Mouse (Mus musculus) thymus, adult 2 months (tissue): ENCODE data around the gene Kcnq1.

Experiments used
- CTCF ChIP-seq: fragments of 200-500 bp; IDR thresholded peaks from 2 replicates; pipeline ENCODE4 v1.5.1; 2012; ENCODE audit warnings: mild to moderate bottlenecking, control low read depth, low read length, moderate library complexity, borderline replicate concordance; ENCODE audit not compliant: control insufficient read depth, poor library complexity, insufficient read depth; ENCODE audit errors: extremely low read depth
- POLR2A ChIP-seq: fragments of 200-500 bp; IDR thresholded peaks from 2 replicates; pipeline ENCODE4 v1.6.1; 2012; ENCODE audit warnings: mild to moderate bottlenecking, low read length, control low read depth, moderate library complexity; ENCODE audit not compliant: control insufficient read depth, poor library complexity, insufficient read depth; ENCODE audit errors: extremely low read depth

DNA sequence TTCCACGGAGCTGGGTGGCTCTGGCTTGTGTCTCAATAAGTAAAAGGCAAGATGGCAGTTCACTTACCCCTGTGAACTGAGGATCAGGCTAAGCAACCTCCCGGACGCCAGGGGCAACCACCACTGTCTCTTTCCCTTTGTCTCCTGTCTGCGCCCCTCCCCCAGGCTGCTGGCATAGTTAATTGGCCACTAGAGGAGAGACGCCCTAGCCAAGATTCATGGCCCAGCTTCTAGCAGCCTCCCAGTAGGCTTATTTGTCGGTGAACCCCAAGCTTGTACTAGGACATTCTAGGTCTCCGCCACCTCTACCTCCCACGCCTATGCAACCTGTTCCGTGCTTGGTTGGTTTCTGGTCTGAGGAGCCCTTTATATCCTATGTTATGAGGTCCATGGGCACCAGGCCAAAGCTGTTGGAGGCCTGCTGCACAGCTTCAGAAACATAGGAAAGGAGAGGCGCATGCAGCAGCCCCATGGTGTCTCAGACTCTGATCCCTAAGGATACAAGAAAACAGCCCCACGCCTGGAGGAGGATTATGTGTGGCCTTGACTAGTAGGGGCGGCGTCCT lies 37.8 kb upstream of the Kcnq1 start:
- no peak for TF ChIP-seq CTCF
- no peak for TF ChIP-seq POLR2A
